Mouse (Mus musculus) testis, postnatal 14 days (tissue): Measurements from ENCODE around the gene Bicd2.

Experiments
- DNase-seq: peaks from one replicate; pipeline ENCODE4 v3.0.0; 2021; ENCODE audit warnings: low spot score

Gene Bicd2

DNA sequence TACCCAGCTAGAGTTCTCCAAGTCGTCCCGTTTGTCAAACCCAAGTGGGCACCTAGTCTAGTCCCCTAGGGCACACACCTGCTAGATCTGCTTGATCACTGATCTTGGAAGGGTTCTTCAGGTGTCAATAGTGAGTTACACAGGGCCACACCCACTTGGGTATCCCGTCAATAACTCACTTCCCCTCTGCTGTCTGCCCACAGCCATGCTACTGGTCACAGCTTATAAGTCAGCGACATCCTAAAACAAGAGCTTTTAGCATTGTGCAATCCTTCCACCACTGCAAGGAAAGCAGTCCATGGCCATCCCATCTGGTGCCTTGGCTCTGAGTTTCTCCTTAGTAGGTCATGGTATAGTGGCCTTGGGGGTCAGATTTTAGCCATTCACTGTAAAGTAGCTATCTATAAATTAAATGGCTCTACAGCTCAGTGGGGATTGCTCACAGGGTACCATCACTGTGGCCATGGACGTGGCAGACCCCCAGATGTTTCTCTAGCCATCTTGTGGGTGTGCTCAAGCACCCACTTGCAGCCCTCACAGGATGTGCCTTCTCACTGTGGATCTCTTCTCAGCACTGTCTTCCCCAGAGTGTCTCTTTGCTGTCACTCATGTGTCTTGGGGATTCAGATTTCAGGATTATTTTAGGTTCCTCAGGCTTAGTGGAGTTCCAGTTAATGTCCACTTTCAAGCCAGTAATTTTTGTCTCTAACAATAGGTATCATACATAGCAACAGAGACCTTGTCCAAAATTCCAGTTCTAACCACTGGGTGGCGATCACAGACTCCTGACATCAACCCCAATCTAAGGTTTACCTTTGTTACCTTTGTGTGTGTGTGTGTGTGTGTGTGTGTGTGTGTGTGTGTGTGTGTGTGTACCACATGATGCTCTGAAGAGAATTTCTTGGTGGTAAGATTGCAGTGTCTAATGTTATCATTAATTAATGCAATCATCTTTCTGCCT, 14.9 kb upstream of the Bicd2 start:
- DNase-seq, result no peak

DNA sequence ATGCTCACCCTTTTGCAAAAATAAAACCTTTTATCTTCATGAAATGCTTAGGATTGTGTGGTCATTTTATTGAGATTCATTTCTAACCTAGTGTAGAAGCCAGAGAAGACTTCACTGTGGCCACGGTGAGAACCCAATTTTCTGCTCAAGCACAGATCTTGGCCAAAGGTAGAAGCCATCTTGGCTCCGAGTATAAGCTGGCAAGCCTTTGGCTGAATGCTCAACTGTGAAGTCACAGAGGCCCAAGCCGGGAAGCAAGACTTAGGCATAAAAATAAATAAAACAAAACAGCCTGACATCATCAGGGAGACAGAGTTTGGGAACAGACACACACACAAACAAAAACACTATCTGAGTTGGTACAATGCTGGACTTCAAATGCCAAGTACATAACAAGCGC, 13.3 kb upstream of the Bicd2 start:
- no peak for DNase-seq

DNA sequence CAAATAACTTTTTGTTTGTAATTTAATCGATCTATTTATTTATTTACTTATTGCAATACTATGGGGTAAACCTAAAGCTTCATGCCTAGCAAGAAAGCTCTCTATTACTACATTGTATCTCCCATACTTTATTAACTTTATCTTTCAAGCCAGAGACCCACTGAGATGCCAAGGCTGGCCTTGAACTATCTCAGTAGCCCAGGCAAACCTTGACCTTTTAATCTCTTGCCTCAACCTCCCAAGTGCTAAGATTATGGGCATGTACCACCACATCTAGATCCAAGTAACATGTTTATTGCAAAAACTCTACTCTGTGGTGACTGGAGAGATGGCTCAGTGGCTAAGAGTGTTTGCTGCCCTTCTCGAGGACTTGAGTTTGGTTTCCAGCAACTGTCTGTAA, 8.1 kb upstream of the Bicd2 start:
- DNase-seq, result no peak

DNA sequence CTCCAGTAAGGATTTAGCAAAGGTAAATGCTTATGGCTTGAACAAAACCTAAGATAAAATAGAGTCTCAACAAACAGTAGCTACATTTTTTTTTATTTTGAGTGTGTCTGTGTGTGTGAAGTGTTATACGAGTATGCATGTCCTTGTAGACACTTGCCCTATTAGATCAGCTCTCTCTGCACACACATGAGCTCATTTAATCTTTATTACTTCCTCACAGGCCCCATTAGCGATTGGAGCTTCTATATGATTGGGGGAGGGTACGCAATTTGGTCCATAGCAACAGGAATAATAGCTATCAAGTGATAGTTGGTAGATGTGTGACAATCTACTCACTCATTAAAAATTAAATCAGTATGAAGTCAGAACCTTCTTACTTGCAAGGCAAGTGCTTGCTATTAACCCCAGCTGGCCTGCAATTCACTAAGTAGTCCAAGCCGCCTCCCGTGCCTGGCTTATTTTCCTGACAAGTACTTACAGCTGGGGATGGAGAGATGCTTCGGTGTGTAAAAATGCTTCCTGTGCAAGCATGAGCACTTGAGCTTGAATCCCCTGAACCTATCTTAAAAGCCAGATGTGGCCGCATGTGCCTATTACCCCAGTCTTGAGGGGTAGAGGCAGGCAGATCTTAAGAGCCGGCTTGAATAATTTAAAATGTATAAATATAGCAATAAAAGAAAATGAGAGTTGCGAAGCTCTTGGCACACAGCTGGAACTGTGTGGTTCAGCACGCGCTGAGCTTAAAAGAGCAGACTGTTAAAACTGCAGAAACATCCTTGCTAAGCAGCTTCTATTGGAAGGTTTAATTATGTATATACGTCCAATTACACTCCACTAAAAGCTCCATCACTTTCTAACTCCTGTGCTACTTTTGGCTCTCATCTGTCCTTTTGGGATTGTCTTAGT, 6.1 kb upstream of the Bicd2 start:
- no peak for DNase-seq

DNA sequence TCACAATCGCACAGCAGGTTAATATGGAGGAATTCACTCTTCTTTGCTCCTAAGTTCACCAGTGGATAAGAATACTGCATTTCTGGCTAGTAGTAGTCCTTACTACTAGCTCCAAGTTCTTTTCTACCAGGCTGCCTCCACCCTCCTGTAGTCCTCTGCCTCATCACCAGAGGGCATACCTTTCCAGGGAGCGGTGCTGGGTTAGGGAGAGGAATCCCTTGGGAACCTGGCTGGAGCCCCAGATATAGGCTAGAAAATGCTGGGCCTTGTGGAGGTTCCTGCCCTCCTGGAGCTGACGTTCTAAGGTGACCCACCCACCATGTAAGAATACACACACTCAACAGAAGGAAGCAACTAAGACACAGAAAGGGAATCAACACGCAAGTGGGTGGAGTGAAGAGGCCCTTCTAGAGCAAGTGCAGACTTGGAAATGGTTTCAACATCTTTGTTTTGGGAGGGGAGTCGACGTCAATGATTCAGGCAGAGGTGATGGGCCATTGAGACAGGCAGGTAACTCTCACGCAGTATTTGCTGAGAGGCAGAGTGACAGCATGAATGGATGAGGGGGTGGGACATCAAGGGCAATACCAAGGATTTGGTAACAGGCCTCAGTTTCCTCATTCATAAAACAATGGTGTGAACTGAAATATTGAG, 2.4 kb upstream of the Bicd2 start:
- DNase-seq, result peak; percentile 38

DNA sequence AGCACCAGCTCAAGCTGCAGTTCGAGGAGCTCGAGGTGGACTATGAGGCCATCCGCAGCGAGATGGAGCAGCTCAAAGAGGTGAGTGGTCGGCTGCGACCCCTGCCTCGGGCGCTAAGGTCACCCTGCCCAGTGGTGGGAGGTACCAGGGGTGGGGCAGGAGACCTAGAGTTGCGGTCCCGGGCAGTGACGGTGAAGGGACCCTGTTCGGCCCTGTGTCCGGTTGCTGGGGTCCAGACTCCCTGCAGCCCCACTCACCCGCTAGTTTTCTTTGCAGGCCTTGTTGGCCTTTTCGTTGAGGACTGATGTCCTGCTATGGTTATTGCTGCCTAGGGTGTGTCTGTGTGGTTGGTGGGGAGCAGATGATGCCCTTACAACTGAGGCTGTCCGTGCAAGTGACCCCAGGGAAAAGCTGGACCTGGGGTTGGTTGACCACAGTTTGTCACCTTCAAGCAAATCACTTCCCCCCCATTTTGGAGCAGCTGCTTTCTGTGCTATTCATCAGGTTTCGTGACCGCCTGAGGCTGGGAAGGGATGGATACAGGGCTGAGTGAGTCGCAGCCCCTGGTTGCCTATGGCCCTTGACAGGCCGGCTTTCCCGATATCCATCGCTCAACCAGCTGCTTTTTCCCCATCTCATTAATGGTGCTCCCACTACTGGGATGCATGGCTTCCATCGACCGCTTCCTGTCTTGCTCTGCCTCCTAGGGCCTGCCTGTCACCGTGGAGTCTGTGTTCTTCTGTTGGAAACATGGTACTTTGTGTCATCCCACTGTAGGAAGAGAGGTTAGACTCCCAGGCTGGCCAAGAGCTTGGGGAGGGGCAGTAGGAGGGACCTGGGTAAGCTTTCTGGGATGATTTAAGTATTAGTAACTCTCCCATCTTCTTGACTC, 692 bp downstream of the Bicd2 start:
- no peak for DNase-seq

DNA sequence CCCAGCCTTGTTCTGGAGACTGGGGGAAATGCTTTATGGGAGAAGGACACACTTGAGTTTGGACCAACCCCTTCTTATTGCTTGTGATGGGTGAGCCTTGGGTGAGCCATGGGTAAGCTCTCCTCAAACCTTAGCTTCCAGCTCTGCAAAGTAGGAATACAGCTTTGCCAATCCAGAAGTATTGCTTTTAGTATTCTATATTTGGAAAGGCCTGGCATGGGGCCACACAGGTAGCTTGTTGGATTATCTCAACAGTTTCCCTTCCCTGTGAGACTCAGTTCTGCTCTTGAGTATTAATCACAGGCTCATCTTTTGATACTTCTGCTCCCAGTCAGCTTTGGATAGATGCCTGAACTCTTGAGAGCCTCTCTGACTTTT, 1.3 kb downstream of the Bicd2 start:
- DNase-seq, result no peak

DNA sequence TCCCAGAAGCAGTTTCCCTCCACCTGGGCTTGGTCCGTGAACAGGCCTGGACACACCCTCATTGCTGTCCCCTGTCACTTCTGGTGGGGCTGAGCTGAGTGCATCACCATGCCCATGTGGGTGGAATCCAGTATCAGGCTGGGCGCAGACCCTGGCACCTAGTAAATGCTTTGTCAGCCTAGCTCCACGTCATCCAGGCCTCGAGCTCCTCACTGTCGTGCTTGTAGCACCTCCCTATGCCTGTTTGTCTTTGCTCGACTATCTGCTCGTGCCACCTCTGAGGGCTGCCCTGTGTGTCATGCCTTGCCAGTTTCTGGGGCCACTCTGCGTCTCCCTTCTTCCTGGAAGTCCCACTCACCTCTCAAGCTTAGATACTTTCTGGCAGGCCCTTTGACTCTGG, 3.2 kb downstream of the Bicd2 start:
- no peak for DNase-seq

DNA sequence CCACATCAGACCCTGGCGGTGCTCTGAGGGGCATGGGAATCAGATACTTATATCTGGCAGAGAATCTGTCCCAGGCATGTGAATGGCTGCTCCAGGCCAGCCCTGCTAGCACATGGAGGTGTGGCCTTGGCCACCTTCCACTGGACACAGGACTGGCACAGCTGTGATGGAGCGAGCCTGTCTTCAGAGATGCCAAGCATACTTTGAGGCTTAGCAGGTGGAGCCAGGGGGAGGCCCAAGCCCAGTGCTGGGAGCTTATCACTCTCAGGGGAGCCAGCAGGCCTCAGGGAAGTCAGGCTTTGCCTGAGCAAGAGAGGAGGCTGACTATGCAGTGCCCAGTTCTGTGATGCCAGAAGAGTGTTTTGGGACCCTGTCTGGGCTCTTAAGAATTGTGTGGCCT, 4.1 kb downstream of the Bicd2 start:
- no peak for DNase-seq

DNA sequence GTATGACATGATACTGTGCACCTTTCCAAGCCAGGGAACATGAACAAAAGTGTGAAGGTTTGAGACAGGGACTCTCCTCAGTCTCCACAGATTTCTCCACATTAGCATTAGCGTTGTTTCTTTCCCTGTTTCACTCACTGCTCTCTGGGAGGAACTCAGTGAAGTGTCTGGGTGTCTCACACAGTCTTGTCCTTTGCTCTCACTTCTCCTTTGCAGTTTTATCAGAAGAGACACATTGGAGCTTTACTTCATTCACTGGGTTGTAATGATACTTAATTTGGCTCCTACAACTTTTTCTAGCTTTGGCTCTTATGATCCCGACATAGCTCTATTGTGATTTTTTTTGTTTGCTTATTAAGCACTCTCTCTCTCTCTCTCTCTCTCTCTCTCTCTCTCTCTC, 7.1 kb downstream of the Bicd2 start:
- DNase-seq, result no peak

DNA sequence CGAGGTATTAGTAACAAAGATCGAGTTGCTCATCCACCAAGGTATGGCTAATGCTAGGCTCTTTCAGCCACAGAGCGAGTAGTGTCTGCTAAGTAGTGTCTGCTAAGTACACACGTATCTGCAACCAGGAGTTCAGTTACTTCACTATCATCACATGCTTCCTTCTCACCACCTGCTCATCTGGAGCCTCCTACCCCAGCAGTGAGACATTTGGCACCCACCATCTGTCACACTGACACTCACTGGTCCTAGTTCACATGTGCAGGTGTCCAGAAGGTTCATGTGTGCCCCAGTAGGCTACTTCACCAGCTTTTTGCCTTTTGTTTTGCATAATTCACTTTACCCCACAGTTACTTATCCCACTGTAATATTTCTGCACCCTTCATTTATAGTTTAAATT, 8.0 kb downstream of the Bicd2 start:
- DNase-seq, result no peak

DNA sequence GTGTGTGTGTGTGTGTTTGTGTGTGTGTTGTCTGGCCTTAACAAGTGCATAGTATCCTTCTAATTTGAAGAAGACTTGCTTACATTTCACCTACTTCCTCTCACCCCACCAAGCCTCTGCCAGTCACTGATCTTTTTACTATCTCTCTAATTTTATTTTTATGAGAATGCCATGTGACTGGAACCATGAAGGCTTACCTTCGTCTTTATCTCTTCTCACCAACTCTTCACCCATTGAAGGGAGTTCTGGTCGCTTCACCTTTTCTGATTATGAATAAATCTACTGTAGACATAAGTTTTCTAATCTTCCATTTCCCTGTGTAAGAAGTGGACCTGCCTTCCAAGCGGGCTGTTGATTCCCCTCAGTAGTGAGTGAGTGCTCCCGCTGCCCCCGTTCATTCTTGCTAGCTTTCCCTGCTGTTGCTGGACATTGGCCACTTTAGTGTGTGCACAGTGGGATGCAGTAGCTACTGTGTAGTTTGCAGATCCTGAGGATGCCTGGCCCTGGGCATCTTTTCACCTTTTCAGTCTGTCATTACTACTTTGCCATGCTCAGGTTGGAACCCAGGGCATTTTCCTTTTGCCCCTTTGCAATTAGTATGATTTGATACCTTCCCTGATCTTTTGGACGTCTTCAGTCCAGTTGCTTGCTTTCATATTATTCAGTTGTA, 8.6 kb downstream of the Bicd2 start:
- no peak for DNase-seq

DNA sequence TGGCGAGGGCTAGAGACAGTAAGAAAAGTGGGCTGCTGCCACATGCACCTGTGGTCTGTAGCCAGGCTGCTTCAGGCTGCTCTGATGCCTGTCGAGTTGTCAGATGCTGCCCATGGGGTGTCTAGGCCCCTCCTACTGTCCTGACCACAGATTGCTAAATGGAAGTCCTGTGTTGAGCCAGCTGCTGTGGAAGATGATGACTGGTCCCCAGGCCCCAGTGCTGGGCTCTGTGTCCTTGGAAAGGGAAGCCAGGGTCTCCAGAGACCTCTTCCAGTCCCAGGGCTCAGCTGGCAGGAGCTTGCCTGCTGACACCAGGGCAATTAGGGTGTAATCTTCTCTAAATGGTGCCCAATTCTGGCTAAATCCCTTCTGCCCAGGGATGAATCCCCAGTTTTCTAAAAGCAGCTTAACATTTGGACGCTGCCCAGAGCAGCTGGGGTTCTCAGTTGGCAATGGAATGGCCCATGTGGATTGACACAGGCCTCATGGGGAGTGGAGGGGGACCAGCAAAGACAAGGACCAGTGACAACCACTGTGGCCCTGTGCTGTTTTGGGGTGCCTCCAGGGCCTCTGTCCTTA, 11.3 kb downstream of the Bicd2 start:
- DNase-seq, result no peak

DNA sequence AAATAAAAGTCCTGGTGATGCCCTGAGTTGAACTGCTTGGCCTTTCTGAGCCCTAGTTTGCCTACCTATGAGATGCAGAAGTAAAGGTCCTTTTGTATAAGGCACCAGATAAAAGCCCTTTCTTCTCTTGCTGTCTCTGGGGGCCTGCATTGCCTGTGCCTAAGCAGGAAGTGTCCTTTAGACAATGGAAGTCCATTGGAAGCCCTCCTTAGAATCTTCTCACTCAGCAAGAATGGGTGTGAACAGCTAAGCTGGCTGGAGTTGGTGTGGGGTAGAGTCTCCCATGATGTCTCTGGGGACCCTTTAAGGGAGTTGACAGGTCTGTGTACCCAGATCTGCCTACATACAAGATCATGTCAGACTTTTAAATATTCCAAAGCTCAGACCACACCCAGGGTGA, 12.0 kb downstream of the Bicd2 start:
- no peak for DNase-seq

DNA sequence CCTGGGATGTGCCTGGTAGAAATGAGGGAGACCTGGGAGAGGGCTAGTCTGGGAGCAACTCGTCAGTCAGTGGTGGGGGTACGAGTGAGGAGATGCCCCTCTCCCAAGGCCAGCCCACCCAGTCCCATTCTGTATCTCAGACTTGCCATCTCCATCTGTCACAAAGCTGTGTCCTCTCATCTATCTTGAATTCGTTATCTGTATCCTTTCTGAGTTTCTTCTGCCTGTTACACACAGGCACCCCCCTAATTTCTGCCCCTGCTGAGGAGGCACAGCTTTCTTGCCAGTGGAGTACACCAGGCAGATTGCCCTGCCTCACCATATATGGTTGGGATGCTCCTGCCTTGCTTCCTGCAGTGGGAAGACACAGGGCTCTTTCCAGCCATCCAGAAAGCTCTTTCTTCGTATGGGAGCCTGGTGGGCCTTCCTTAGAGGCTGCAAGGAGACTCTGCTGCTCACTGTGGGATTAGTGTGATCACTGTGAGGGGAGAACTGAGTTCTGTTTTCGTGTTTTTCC, 12.7 kb downstream of the Bicd2 start:
- DNase-seq, result no peak

DNA sequence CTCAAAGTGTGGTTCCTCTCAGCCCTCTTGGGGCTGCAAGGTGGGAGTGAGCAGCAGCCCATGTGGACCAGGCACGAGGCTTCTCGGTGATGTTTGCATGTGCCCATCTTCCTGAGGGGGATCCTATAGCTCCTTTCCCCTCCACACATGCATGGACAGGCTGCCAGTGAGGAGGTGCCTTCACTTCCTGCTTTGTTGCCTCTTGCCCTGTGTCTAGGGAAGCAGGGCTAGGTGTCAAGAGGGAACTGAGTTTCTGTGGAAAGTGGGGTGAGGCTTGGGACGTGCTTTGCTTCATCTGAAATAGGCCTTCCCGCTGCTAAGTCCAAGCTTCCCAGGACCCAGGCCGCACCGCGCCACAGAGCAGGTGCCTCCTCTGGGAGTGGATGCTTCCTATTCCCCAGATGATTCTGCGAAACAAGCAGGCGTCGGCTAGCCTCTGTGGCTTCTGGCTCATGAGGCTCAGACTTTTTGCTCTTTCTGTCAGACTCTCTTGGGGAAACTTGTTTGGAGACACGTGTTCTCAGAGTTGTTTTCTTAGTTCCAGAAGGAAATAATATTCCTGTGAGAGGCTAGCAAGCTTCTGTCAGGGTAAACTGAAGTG, 14.2 kb downstream of the Bicd2 start:
- no peak for DNase-seq

DNA sequence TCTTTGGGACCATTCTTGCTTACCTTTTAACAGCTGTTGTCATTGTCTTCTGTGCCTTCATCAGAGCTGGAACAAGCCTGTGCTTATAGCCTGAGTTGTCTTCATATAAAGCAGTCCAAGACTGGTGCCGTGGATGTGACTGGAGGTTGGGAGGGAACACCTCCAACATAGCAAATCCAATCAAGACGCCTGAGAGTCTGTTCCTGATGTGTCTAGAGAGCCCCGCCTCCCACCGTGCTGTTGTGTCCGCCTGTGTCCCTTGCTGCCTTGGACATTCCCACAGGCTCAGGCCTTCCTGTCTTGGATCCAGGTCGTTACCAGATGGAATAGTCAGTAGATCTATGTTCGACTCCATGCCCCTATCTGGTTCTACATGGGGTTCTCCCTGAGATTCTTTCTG, 14.7 kb downstream of the Bicd2 start:
- DNase-seq, result no peak

DNA sequence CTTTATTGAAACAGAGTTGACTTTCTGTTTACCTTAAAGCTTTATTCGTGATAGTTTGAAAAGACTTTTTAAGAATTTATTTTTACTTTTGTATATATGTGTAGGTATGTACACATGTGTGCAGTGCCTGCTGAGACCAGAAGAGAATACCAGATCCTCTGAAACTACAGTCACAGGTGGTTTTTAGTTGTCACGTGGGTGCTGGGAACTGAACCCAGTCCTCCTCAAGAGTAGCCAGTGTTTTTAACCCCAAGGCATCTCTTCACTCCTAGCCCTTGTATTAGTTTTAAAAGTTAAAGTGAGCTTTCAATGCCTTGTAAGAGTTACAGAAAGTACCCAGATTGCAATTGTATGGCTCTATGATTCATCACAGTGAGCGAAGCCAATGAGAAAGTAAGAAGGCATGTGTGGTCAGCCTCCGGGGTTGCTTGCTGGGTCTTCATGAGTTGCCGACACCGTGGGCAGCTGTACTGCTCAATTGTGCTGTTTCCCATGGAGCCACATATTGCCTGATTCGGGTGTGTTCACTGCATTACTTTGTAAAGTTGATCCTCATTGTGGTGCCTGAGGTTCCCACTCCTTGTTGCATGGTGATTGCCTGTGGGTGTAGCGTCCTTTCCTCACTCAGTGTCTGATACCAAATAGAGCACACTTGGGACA, 16.1 kb downstream of the Bicd2 start:
- no peak for DNase-seq

DNA sequence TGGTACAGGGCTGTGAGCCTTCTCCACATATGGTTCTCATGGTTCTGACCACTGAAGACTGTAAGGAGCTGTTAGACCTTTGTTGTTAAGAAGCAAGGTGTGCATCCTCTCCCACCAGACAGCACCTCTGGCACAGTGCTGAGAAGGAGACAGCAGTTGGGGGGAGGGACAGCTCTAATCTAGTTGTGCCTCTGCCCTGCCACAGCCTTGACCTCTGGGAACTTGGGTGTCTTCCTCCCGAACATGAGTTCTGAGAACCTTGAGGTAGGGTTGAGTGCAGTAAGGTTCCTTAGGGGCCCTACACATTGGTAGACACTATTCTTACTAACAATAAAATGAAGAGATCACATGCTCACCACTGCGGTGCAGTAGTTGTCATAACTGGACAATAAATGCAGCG, 16.8 kb downstream of the Bicd2 start:
- no peak for DNase-seq
